Mouse (Mus musculus) adrenal gland, adult (tissue): ENCODE results near the gene Klhdc3.

Experiments used
- DNase-seq, 2 experiments: peaks; one replicate each; pipeline ENCODE4 v3.0.0; 2022 to 2023; ENCODE audit warnings: low spot score in 1 of 2; ENCODE audit not compliant: inconsistent age in 2 of 2

Gene Klhdc3

DNA sequence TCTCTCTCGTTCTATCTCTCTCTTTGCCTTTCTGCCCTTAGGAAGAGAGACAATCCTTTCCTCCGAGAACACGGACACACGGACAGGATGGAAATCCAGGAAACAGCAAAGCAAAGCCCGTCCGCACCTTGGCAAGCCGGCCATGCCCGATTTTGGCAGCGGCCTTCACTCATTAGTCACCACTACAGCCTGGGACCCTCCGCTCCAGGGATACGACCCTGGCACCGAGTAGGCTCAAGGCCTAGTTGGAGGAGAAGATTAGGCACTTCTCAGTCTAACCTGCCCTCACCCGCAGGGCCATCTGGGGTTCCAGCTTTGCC lies 52.3 kb downstream of the Klhdc3 start:
- DNase-seq = peak; percentile 41 to 80

DNA sequence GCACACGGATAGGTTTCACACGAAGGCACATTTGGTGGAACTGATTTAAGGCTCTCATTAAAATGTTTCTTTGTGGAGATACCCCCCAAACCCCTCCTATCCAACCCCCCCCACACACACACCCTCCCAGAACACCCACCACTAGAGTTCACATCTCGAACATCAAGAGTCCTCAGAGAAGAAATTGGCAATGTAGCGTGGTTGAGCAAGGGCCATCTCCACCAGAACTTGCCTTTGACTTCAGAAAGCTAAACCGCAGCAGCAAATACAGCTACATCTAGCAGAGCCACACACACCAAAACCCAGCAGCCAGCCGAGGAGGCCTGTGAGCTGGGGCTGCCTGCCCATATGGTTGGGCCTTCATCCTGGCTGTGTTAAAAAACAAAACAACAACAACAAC lies 53.3 kb downstream of the Klhdc3 start:
- DNase-seq = no peak

DNA sequence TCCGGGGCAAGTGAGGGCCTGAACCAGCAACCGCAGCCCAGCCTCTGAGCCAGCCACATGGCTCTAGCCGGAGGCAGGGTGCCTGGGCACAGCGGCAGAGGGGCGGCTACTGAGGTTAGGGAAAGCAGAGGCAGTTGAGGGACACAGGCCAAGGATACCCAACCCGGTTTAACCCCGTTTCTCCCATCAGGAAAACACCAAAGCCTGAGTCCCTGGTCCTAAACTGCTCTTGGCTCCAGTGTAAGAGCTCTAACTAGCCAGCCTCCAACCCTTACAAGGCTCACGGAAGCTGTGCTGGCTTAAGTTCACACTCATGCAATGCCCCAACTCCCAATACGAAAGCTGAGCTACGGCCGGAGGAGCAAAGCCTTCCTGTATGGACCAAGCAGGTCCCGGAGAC lies 56.1 kb downstream of the Klhdc3 start:
- DNase-seq = no peak
